Mouse (Mus musculus) retina, embryonic 14.5 days (tissue): Measurements from ENCODE around the gene Ilvbl.
A peak's percentile ranks its signal among the peaks of the same experiment; 100 is the strongest.
"Not testable (repeated sequence)": the region's sequence is repeated elsewhere in the genome, so short reads cannot be mapped to it uniquely, and the experiment has no call there.

ENCODE experiments used
- DNase-seq: peaks from one replicate; pipeline ENCODE4 v3.0.0-alpha.2; 2015; ENCODE audit warnings: low spot score

Gene Ilvbl

DNA sequence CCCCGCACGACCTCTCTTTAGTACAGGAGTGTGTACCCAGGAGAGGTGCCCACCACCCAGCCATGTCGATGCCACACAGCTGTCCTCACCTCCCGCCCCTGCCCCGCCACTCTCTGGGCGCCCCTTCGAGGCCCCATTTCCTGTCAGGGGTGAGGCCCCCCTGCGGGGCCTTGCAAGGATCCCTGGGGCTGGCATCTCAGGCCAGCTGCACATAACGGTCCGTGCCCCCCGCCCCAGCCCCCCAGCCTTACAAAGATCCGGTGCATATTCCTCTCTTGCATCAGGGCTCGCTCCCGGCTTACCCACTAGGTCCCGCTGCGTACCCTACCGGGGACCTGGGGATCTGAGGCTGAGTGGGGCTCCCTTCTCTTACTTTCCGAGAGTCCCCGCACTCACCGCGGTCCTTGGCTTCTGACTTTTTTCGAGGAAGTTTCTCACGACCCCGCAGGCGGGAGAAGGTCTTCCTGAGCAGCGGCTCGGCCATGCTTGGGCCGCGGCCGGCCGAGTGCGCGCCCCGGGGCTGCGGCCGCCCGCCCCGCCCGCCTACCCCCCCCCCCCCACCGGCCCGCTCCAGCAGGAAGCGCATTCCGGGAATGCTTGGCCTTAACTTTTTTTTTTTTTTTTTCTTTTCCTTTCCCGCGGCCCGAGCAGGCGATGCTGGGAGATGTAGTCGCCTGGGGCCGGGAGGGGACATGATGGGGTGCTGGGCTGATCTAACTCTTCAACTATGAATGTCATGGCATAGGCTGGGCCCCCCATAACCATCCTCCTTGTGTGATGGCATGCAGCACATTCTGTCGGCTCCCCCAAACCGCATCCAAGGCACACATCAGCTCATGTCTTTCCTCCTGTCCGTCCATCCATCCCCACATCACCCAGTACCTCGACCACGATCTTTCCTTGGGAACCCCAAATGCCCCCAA lies 17.5 kb downstream of the Ilvbl start, which contains the start of gene Syde1:
TSS of gene Syde1 (minus strand) at position 559 of the 923 bp plus-strand sequence.
- peak; percentile 50 for DNase-seq

DNA sequence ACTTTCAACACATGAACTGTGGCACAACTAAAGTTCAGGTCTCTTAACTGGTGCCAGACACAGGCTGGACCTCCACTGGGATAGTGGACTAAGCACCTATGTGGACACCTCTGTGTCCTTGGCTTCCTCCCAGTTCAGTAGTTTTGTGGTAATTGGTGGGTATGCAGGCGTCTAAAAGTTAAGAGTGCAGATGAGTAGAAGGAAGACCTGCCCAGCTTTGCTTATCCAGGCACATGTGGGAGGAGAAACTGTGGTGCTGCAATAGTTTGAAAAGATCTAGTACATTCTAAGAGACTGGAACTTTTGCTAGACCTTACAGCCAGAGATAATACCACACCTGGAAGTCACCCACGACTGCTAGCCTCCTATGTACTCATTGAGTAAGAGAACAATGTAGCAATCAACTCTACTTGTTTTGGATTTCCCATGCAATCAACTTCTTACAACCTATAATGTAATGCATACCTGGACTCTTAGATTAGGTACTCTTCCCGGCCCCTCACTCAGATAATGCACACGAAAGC lies 18.8 kb downstream of the Ilvbl start:
- no peak for DNase-seq

DNA sequence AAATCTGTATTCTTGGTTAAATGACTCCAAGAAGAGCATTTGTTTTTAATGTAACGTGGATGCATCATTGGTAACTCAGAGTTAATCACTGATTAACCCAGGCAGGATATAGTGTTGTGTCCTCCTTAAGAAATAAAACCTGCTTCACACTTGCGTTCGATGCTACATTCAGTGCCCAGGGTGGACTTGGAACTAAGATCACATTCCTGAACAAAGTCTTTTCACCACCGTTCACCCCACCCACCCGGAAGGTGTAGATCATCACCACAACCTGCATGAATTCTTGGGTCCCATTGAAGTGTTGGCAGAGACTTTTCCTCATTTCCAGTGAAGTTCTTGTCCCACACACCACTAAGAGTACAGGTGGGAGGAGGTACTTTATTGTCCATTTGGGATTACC lies 19.6 kb downstream of the Ilvbl start:
- DNase-seq = no peak

DNA sequence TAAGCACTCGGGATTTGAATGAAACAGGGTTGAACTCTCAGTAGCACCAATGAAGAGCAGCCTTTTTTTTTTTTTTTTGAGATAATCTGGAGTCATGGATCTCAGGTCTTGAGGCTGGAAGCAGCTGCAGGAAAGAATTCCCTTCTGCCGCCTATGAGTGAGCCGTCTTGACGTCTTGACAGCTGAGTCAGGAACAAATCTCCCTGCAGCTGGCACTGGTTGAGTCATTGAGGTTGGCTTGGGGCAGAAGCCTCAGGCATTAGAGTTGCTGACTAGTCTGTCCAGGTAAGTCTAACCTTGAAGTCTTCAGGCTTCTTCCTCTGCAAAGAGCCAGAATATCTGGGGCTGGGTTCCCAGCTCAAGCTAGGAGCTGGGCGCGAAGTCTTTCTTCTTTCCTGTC lies 20.0 kb downstream of the Ilvbl start:
- DNase-seq = no peak

DNA sequence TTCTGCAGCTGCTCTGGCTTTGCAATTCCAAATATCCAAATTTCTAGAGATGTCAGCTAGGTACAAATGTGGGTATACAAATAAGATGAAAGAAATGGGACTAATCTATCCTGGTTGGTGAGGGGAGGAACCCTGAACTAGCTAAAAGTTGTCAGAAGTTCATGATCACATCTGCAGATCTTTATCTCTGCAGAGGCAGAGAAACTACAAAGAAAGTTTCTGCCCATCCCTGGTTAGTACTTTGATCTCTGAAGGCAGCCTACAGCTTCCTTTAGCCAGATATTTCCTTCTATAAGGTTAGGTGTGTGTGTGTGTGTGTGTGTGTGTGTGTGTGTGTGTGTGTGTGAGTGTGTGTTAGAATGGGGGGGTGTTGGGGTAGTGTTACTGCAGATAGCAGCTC lies 20.4 kb downstream of the Ilvbl start:
- DNase-seq = no peak

DNA sequence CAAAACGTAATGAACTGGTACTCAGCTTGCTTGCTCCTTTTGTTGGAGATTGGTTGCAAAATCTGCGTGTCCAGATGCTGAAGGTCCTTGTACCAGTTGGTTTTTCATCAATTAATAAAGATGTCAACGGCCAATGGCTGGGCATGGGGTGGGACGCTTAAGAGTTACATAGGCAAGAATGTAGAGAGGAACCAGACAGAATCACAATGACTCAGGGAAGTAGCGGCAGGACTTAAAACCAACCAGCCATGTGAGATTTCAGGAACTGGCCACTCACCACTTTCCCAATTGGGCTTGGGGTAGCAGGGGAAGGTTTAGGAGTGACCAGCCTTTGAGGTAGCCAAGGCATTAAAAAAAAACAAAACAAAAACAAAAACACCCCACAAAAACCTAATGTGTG lies 25.7 kb downstream of the Ilvbl start:
- DNase-seq = no peak

DNA sequence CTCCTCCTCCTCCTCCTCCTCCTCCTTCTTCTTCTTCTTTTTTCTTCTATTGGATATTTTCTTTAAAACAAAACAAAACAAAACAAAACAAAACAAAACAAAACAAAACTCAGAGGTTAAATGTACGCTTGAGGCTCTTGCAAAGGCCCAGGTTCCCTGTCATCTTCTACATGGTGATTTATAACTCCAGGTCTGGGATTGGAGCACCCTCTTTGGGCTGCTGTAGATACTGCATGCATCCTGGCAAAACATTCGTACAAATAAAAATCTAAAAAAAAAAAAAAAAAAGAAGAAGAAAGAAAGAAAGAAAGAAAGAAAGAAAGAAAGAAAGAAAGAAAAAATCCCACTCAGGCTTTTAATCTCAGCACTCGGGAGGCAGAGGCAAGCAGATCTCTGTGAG lies 30.9 kb downstream of the Ilvbl start:
- DNase-seq = peak; percentile 53

DNA sequence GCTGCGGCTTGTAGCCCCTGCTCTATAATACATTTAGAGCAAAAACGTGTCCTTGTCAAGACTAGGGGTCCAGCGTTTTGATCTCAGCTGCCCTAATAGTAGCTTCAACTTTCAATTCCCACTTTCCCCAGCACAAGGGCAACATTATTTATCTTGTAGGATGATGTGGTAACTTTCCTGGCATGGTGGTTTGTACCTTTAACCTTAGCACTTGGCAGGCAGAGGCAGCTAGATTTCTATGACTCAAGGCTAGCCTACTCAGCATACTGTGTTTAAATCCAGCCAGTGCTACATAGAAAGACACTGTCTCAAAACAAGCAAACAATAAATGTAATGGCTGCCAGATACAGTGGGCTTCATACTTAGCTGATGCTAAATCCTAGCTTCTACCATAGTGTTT lies 33.5 kb downstream of the Ilvbl start:
- DNase-seq = no peak

DNA sequence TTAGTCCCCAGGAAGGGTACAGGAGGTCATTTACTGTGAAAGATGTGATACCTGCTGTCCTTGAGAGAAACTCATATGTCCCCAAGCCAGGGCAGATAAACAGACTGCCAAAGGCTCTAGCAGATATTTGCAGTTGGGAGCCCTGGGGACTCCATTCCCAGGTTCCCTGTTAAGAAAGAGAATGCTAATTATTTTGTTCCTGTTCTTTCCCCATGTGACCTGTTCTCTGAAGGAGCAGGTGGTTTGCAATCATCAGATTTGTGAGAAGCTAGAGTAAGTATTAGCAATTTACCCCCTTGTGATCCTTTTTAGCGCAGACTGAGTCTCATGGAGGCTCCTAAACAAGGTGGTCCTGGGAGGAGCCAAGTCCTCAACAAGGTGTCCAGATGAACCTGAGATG lies 43.8 kb downstream of the Ilvbl start, which contains the start of gene Olfr1357:
TSS of gene Olfr1357 (minus strand) at position 101 of the 400 bp plus-strand sequence.
- no peak for DNase-seq

DNA sequence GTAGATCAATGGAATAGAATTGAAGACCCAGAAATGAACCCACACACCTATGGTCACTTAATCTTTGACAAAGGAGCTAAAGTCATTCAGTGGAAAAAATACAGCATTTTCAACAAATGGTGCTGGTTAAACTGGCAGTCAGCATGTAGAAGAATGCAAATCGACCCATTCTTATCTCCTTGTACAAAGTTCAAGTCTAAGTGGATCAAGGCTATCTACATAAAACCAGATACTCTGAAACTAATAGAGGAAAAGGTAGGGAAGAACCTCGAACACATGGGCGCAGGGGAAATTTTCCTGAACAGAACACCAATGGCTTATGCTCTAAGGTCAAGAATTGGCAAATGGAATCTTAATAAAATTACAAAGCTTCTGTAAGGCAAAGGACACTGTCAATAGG lies 49.0 kb downstream of the Ilvbl start:
- not testable (repeated sequence) for DNase-seq

DNA sequence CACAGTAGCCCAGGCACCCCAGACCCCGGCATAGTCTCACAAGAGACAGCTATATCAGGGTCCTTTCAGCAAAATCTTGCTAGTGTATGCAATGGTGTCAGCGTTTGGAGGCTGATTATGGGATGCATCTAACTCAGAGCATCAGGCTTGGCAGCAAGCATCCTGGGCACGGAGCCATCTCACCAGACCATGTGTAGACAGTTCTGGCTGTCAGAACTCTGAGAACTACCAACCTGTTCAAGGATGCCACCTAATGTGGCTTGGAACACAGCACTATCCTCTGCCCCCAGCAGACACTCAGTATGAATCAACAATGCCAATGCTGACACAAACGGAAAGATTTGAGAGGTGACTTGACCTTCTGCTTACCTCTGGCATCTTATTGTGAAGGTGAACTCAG lies 56.0 kb downstream of the Ilvbl start:
- DNase-seq = no peak

DNA sequence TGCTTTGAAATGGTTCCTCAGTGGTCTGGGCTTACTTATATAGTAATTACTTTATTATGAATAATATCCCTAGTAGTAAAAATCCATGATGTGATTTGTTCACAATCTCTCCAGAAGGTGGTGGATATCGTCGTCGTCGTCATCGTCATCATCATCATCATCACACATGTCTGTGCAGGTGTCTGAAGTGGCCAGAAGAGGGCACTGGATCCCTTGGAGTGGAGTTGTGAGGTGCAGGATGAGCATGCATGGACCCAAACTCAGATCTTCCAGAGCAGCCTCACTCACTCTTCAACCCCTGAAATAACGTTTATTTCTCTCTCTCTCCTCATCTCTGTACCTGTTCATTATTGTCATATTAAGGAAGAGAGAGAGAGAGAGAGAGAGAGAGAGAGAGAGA lies 58.2 kb downstream of the Ilvbl start:
- DNase-seq = peak; percentile 43
